Mouse (Mus musculus) liver, embryonic 13.5 days (tissue): ENCODE results near the gene Mettl8. TPM values are rescaled to one million over a fixed set of nuclear protein-coding genes. Genes with fewer than 3 reads are reported as not detected.

ENCODE experiments used
- ATAC-seq: fragments of 200-750 bp; cut with Nextera tagmentation; 2 replicates; pipeline ENCODE4 v1.8.0; 2017; ENCODE audit warnings: low read depth, mild to moderate bottlenecking, moderate number of reproducible peaks, moderate library complexity
- DNase-seq: peaks from one replicate; pipeline ENCODE4 v3.0.0; 2022
- H3K27ac ChIP-seq: fragments of 300-500 bp; sonication (generic); 2 replicates; pipeline ENCODE4 v1.5.1; 2015; ENCODE audit warnings: moderate library complexity, mild to moderate bottlenecking, inconsistent platforms
- H3K27me3 ChIP-seq: fragments of 300-500 bp; sonication (generic); 2 replicates; pipeline ENCODE4 v1.6.1; 2015; ENCODE audit warnings: mild to moderate bottlenecking, inconsistent platforms
- H3K36me3 ChIP-seq: fragments of 300-500 bp; sonication (generic); 2 replicates; pipeline ENCODE4 v1.6.1; 2015; ENCODE audit warnings: mild to moderate bottlenecking, inconsistent platforms
- H3K4me1 ChIP-seq: fragments of 300-500 bp; sonication (generic); replicated peaks from 2 replicates; pipeline ENCODE4 v1.6.1; 2015; ENCODE audit warnings: inconsistent platforms
- H3K4me2 ChIP-seq: fragments of 300-500 bp; sonication (generic); 2 replicates; pipeline ENCODE4 v1.6.1; 2015; ENCODE audit warnings: inconsistent platforms, mild to moderate bottlenecking, moderate library complexity
- H3K4me3 ChIP-seq: fragments of 300-500 bp; sonication (generic); replicated peaks from 2 replicates; pipeline ENCODE4 v1.5.1; 2015; ENCODE audit warnings: mild to moderate bottlenecking, inconsistent platforms
- H3K9ac ChIP-seq: fragments of 300-500 bp; sonication (generic); 2 replicates; pipeline ENCODE4 v1.6.1; 2015; ENCODE audit warnings: mild to moderate bottlenecking, inconsistent platforms
- H3K9me3 ChIP-seq: fragments of 300-500 bp; sonication (generic); replicated peaks from 2 replicates; pipeline ENCODE4 v1.6.1; 2016; ENCODE audit warnings: inconsistent platforms
- WGBS: fragments of 180-500 bp; shearing (Covaris S2); methylation state at CpG from one replicate; pipeline ENCODE4 v1.1.7; 2015; ENCODE audit not compliant: insufficient replicate concordance; 5-methylcytosine and 5-hydroxymethylcytosine counted together
- polyA plus RNA-seq: library from polyadenylated mRNA; unstranded; fragments of >200 nt; fragmentation: Nextera tagmentation; extraction: Ambion mirVana; gene quantifications from 2 replicates; pipeline ENCODE4 v1.2.1, GENCODE M21; 2015

Gene Mettl8
- polyA plus RNA-seq, 1 experiment from 2014 or later = 10.0 TPM

DNA sequence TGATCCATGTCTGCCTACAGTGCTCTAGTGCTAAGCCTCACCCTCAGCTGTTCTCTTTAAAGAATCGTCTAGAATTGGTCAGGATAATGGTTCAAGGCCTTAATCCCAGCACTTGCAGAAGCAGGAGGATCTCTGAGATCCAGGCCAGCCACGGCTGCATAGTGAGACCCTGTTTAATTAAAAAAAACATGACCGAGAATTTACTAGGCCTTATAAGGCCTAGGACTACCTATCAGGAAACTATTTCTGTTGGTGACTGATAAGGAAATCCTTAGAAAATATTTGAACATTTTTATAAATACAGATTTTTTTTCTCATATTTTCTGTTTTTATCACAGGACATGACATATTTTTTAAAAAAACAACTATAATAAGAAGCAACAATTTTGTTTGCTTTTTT, 17.9 kb upstream of the Mettl8 start:
- Histone ChIP-seq H3K4me2 (no peak overlapping the region), H3K36me3 (no peaks in the 10 kb centered on the region), H3K27me3 (no peaks in the 10 kb centered on the region), H3K9ac (no peak overlapping the region), H3K4me1 (peaks cover 19% of the 10 kb centered on the region), H3K9me3 (no peaks in the 10 kb centered on the region), H3K4me3 (no peak overlapping the region), H3K27ac (no peak overlapping the region)
- DNase-seq (no peak), ATAC-seq (peak; percentile 62; the same call in 1 of the 2 replicates)
- WGBS = 49% methylated on average over 3 of the region's 3 CpGs

GRCm38 (mm10) chr2:71071601-71072000, 16.2 kb upstream of the Mettl8 start:
- Histone ChIP-seq H3K9ac (no peak overlapping the region), H3K4me1 (peaks cover 19% of the 10 kb centered on the region), H3K9me3 (no peaks in the 10 kb centered on the region), H3K27ac (no peak overlapping the region), H3K4me2 (no peak overlapping the region), H3K36me3 (no peaks in the 10 kb centered on the region), H3K4me3 (no peak overlapping the region), H3K27me3 (no peaks in the 10 kb centered on the region)
- WGBS = 86% methylated on average over 4 of the region's 4 CpGs
- DNase-seq (no peak), ATAC-seq (no peak)

DNA sequence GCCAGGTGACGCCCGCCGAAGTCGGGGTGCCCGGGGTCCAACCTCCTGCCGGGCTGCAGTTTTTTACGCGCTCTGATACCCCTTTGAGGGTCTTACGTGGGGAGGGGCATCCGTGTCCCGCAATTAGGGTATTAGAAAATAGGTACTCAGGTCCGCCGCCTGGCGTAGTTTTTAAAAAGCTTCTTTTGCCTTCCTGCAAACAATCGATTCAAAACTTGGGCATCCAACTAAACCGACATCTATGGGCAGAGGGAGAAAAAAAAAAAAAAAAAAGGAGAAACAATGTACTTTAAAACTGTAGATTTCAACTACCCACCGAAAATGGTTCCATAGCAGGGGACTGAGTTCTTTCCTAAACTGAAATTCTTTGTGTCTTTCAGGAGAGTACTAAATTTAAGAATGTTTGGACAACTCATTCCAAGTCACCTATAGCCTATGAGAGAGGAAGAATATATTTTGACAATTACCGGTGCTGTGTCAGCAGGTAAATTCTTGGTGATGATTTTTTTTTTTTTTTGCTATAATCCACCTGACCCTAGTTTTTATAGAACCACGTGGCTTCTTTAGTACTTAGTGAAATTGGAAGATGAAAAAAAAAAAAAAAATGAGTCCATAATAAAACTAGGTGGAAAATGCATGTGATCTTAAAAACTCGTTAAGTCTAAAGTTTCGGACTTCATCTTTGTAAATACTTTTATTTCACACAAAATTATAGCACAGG, 892 bp upstream of the Mettl8 start:
- peak overlapping the region; percentile 91 for H3K4me2 ChIP-seq
- no peak for DNase-seq
- peak overlapping the region; percentile 93 for H3K9ac ChIP-seq
- peaks cover 16% of the 10 kb centered on the region for H3K36me3 ChIP-seq
- peak overlapping the region; percentile 94 for H3K27ac ChIP-seq
- ATAC-seq = no peak
- peak overlapping the region; percentile 93 for H3K4me3 ChIP-seq
- 10% methylated on average over 21 of the region's 21 CpGs for WGBS
- H3K4me1 ChIP-seq = peaks cover 29% of the 10 kb centered on the region
- H3K27me3 ChIP-seq = no peaks in the 10 kb centered on the region
- no peaks in the 10 kb centered on the region for H3K9me3 ChIP-seq

GRCm38 (mm10) chr2:71054716-71055115, 667 bp downstream of the Mettl8 start:
- H3K27ac ChIP-seq = peak overlapping the region; percentile 68; the same call in 1 of the 2 replicates
- H3K9me3 ChIP-seq = no peaks in the 10 kb centered on the region
- no peak for ATAC-seq
- no peak for DNase-seq
- 28% methylated on average over 9 of the region's 9 CpGs for WGBS
- H3K4me1 ChIP-seq = peaks cover 37% of the 10 kb centered on the region
- no peaks in the 10 kb centered on the region for H3K27me3 ChIP-seq
- H3K36me3 ChIP-seq = peaks cover 9% of the 10 kb centered on the region
- peak overlapping the region; percentile 91 for H3K4me2 ChIP-seq
- peak overlapping the region; percentile 93 for H3K4me3 ChIP-seq
- peak overlapping the region; percentile 85 for H3K9ac ChIP-seq

DNA sequence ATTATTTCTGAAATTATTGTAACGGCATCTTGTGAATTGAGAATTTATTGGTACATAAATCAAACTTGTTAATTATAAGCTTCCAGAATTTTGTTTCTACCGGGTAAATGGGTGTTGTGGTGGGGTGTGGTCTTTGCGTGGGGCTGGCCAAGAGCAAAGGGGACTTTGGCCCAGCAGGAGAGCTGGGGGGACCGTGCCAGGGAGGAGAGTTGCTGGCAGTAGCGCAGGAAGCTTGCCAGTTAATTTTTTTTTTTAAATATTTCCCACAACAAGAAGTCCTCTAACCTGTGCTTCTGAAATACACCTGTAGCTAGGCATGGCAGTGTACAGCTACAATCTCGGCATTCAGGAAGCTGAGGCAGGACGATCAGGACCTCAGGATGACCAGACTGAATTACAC, 4.9 kb downstream of the Mettl8 start:
- ATAC-seq = no peak
- no peaks in the 10 kb centered on the region for H3K27me3 ChIP-seq
- peaks cover 50% of the 10 kb centered on the region for H3K4me1 ChIP-seq
- no peak overlapping the region for H3K4me3 ChIP-seq
- no peaks in the 10 kb centered on the region for H3K9me3 ChIP-seq
- no peak overlapping the region for H3K9ac ChIP-seq
- H3K27ac ChIP-seq = no peak overlapping the region
- H3K36me3 ChIP-seq = peaks cover 3% of the 10 kb centered on the region; the same call in 1 of the 2 replicates
- no peak for DNase-seq
- no peak overlapping the region for H3K4me2 ChIP-seq
- 76% methylated on average over 7 of the region's 7 CpGs for WGBS

DNA sequence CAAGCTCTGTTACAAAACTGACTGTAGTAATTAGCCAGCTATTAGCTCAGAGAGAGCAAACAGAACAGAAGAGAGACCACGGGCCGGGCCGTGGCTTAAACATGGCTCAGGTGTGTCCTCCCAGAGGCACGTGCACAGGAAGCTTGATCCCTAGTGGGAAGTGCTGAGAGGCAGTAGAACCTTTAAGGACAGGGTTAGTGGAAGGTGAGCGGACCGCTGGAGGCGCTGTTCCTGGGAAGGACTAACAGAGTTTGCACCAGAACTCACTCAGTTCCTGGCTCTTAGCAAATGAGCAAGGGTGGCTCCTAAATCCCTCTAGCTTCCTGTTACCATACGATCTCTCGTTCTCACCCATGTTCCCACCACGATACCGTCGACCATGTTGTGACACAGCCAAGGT, 6.5 kb downstream of the Mettl8 start:
- no peak overlapping the region for H3K4me2 ChIP-seq
- DNase-seq (no peak), ATAC-seq (no peak)
- H3K27me3 ChIP-seq = no peaks in the 10 kb centered on the region
- no peak overlapping the region for H3K4me3 ChIP-seq
- no peak overlapping the region for H3K27ac ChIP-seq
- no peak overlapping the region for H3K9ac ChIP-seq
- H3K9me3 ChIP-seq = no peaks in the 10 kb centered on the region
- 70% methylated on average over 12 of the region's 12 CpGs for WGBS
- H3K36me3 ChIP-seq = peaks cover 6% of the 10 kb centered on the region; the same call in 1 of the 2 replicates
- H3K4me1 ChIP-seq = peaks cover 41% of the 10 kb centered on the region

GRCm38 (mm10) chr2:71046751-71047320, 8.5 kb downstream of the Mettl8 start:
- Histone ChIP-seq H3K9me3 (no peaks in the 10 kb centered on the region), H3K27me3 (no peaks in the 10 kb centered on the region), H3K4me2 (no peak overlapping the region), H3K9ac (no peak overlapping the region), H3K27ac (no peak overlapping the region), H3K36me3 (peaks cover 6% of the 10 kb centered on the region; the same call in 1 of the 2 replicates), H3K4me1 (peaks cover 26% of the 10 kb centered on the region), H3K4me3 (no peak overlapping the region)
- ATAC-seq = no peak
- WGBS = 46% methylated on average over 6 of the region's 6 CpGs
- DNase-seq = no peak

- Histone ChIP-seq H3K9me3 (no peaks in the 10 kb centered on the region), H3K4me1 (peaks cover 25% of the 10 kb centered on the region), H3K27ac (no peak overlapping the region), H3K36me3 (peaks cover 6% of the 10 kb centered on the region; the same call in 1 of the 2 replicates), H3K9ac (no peak overlapping the region), H3K27me3 (no peaks in the 10 kb centered on the region), H3K4me3 (no peak overlapping the region), H3K4me2 (no peak overlapping the region)
- WGBS = 73% methylated on average over 6 of the region's 6 CpGs
- ATAC-seq (no peak), DNase-seq (no peak)
These were observed 9.2 kb downstream of the Mettl8 start for GRCm38 (mm10) chr2:71046151-71046550.

- no peak for ATAC-seq
These were observed 15.8 kb downstream of the Mettl8 start for GRCm38 (mm10) chr2:71039522-71040121.

DNA sequence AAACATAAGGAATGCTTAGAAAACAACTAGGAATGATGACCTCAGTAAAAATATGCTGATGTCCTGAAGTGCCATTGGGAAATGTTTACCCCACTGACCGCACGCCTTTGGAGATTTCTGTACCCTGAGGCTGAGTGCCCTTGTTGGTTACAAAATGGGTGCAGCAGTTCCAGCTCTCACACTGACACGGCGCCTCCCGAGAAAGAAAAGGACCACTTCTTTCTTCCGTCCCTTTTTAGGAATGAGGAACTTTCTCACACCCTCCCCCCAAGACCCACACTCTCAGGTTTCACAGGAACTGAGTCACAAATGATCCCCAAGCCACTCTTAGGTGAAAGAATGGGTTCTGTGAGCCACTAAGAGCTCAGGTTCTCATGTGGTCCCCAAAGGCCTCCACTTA, 17.9 kb downstream of the Mettl8 start:
- 55% methylated on average over 6 of the region's 6 CpGs for WGBS
- ATAC-seq (no peak), DNase-seq (no peak)
- H3K27ac ChIP-seq = no peak overlapping the region
- no peaks in the 10 kb centered on the region for H3K36me3 ChIP-seq
- no peaks in the 10 kb centered on the region for H3K27me3 ChIP-seq
- H3K9ac ChIP-seq = no peak overlapping the region
- no peak overlapping the region for H3K4me3 ChIP-seq
- no peaks in the 10 kb centered on the region for H3K9me3 ChIP-seq
- H3K4me1 ChIP-seq = peaks cover 11% of the 10 kb centered on the region
- H3K4me2 ChIP-seq = no peak overlapping the region

More at GRCm38 (mm10) chr2:71039522-71040121, 15.8 kb downstream of the Mettl8 start:
- Histone ChIP-seq H3K27ac (no peak overlapping the region), H3K4me2 (no peak overlapping the region), H3K27me3 (no peaks in the 10 kb centered on the region), H3K9me3 (no peaks in the 10 kb centered on the region), H3K4me3 (no peak overlapping the region), H3K36me3 (no peaks in the 10 kb centered on the region), H3K4me1 (peaks cover 2% of the 10 kb centered on the region), H3K9ac (no peak overlapping the region)
- WGBS = 52% methylated on average over 11 of the region's 11 CpGs
- DNase-seq = peak; percentile 23

DNA sequence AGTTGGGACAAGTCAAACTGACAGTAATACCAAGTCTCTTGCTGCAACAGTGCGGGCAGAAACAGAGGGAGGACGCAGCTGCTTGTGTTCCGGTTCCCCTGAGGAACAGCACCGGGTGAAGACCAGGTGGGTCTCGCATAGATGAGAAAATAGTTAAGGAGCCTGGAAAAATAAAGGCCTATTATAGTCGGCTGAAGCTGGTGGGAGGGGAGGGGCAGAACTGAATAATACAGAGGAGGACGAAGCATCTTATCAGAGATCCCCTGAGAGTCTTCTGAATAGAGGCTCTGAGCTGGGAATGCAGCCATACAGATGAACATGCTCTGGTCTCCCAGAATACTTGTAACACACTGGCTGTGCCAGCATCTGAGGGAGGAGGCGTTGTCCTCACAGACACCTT, 21.4 kb downstream of the Mettl8 start:
- DNase-seq = no peak
- Histone ChIP-seq H3K27me3 (no peaks in the 10 kb centered on the region), H3K4me3 (no peak overlapping the region), H3K36me3 (no peaks in the 10 kb centered on the region), H3K27ac (no peak overlapping the region), H3K4me1 (peaks cover 23% of the 10 kb centered on the region), H3K9me3 (no peaks in the 10 kb centered on the region), H3K4me2 (no peak overlapping the region), H3K9ac (no peak overlapping the region)
- 76% methylated on average over 8 of the region's 8 CpGs for WGBS
- no peak for ATAC-seq
